Mouse (Mus musculus) bone marrow, adult 2 months (tissue): Measurements from ENCODE around the gene Tmem263. TPM values are rescaled to one million over a fixed set of nuclear protein-coding genes. Genes with fewer than 3 reads are reported as not detected.
A peak's percentile ranks its signal among the peaks of the same experiment; 100 is the strongest.

ENCODE experiments used
- H3K27ac ChIP-seq: fragments of 200-500 bp; 2 replicates; pipeline ENCODE4 v1.5.1; 2012; ENCODE audit warnings: low read depth, mild to moderate bottlenecking, control low read depth, inconsistent platforms, low read length; ENCODE audit not compliant: control insufficient read depth, poor library complexity, insufficient read depth
- H3K4me1 ChIP-seq: fragments of 200-500 bp; 2 replicates; pipeline ENCODE4 v1.6.1; 2011; ENCODE audit warnings: low read length; ENCODE audit not compliant: control insufficient read depth, insufficient read depth
- H3K4me3 ChIP-seq: fragments of 200-500 bp; replicated peaks from 2 replicates; pipeline ENCODE3; 2011; ENCODE audit warnings: mild to moderate bottlenecking, low read depth, low read length, control low read depth; ENCODE audit not compliant: control insufficient read depth
- CTCF ChIP-seq: fragments of 200-500 bp; IDR thresholded peaks from 2 replicates; pipeline ENCODE4 v1.5.1; 2011; ENCODE audit warnings: low read length, control low read depth; ENCODE audit not compliant: control insufficient read depth, insufficient read depth
- POLR2A ChIP-seq: fragments of 200-500 bp; IDR thresholded peaks from 2 replicates; pipeline ENCODE4 v1.6.1; 2011; ENCODE audit warnings: low read depth, mild to moderate bottlenecking, control low read depth, low read length, borderline replicate concordance; ENCODE audit not compliant: control insufficient read depth
- WGBS: fragments of 180-500 bp; shearing (Covaris S2); methylation state at CpG from one replicate; pipeline ENCODE4 v1.1.7; 2018; 5-methylcytosine and 5-hydroxymethylcytosine counted together
- polyA plus RNA-seq: library from polyadenylated mRNA; stranded (reverse); fragments of >200 nt; gene quantifications from 2 replicates; pipeline ENCODE4 v1.2.4, GENCODE M21; 2011; ENCODE audit warnings: low replicate concordance; ENCODE audit not compliant: missing spikeins, insufficient read depth, insufficient read length

Gene Tmem263
- polyA plus RNA-seq, 1 experiment: 10.1 TPM

DNA sequence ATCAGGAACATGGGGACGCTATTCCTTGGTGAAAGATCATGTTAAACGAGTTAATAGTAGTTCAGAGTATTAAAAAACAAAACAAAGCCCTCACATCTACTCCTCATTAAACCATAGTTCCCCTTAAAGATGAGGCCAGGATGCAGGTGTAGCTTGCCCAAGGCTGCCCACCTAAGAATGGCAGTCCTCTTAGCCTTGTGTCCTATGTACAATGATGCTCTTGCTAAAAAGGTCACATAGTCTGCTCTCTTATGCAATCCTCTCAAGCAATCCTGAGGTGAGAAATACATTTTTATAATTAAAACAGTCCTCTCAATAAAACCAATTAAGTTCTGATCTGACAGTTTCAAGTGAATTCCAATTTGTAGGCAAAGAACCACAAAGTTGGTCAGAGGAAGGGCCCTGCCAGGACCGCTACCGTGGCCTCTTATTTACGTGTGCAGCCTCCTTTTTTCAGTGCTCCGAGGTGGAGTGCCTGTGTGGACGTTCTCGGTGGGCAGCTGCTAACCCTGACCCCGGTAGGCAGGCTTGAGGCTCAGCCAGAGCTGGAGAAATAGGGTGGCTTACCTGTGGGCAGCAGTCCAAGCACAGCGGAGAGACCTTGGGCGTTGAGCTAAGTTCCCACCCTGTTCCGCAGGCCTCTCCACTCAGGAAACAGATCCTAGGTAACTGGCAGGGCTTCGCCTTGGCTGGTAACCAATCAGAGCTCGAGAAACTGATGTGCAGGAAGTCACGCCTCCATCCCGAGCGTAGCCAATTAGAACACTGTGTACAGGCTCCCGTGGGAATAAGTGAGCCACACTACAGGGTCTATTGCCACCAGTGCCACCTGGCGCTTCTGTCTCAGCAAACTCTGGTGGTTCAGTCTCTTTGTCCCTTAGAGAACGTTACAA is 25.2 kb downstream of the Tmem263 start, which contains the start of gene Mterf2:
Gene Mterf2, minus strand, starts transcription at position 633 of the 893 bp plus-strand sequence.
- Histone ChIP-seq H3K27ac (peak within 1 kb of the TSS; percentile 31), H3K4me1 (peaks cover 1% of the 10 kb centered on the region; the same call in 1 of the 2 replicates), H3K4me3 (peak within 1 kb of the TSS; percentile 88)
- 7% methylated on average over 20 of the region's 20 CpGs for WGBS
- no peak for TF ChIP-seq CTCF
- TF ChIP-seq POLR2A: peak; percentile 47; the same call in 1 of the 2 replicates

DNA sequence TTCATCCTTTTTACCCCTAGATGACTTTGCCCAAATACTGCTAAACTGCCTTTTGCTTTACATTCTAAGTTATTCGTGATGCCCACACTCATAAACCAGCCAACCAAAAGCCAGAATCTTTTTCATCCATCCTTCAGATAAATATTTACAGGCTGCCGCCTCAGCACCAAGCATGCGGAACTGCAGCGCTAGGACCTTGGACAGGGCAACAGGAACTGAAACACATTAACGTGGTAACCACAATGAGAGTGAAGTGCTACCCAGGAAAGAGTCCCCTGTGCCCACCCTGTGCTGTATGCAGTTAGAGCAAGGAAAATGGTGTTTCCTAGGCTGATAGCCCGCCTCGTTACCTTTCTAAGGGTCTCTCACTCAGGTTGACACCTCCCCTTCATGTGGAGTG is 26.0 kb downstream of the Tmem263 start:
- Histone ChIP-seq H3K4me3 (no peak overlapping the region), H3K4me1 (peaks cover 1% of the 10 kb centered on the region; the same call in 1 of the 2 replicates), H3K27ac (no peak overlapping the region)
- TF ChIP-seq CTCF (no peak), POLR2A (no peak)
- 3% methylated on average over 7 of the region's 7 CpGs for WGBS

- Histone ChIP-seq H3K27ac (no peak overlapping the region), H3K4me1 (no peaks in the 10 kb centered on the region), H3K4me3 (no peak overlapping the region)
- 82% methylated on average over 6 of the region's 6 CpGs for WGBS
- no peak for TF ChIP-seq CTCF
- TF ChIP-seq POLR2A: no peak
These were observed 34.1 kb downstream of the Tmem263 start for GRCm38 (mm10) chr10:85136573-85136972.

DNA sequence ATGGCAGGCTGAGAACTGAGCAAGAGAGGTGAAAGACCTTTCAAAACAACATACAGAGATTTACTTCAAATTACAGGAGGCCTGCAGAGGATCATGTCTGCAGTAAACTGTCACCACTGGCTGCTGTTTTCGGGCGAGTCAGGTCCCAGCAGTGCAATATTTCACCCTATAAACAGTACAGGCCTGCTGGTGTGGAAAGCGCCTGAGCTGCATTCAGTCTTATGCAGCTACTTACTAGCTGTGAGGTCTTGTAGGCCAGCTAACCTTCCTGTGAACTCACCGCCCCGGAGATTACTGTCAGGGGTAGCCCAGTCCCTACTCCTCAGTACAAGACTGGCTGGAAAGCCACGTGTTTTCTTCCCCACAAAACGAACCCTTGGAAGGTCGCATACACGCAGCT is 39.0 kb downstream of the Tmem263 start:
- H3K27ac ChIP-seq: no peak overlapping the region
- 83% methylated on average over 9 of the region's 9 CpGs for WGBS
- no peaks in the 10 kb centered on the region for H3K4me1 ChIP-seq
- no peak for TF ChIP-seq POLR2A
- no peak for TF ChIP-seq CTCF
- no peak overlapping the region for H3K4me3 ChIP-seq

GRCm38 (mm10) chr10:85146282-85146681 is 43.9 kb downstream of the Tmem263 start:
- WGBS: 84% methylated on average over 14 of the region's 14 CpGs
- TF ChIP-seq POLR2A (no peak), CTCF (no peak)
- Histone ChIP-seq H3K27ac (no peak overlapping the region), H3K4me3 (no peak overlapping the region), H3K4me1 (no peaks in the 10 kb centered on the region)

GRCm38 (mm10) chr10:85149226-85149625 is 46.8 kb downstream of the Tmem263 start:
- Histone ChIP-seq H3K4me1 (no peaks in the 10 kb centered on the region), H3K27ac (no peak overlapping the region), H3K4me3 (no peak overlapping the region)
- WGBS: 65% methylated on average over 5 of the region's 5 CpGs
- TF ChIP-seq CTCF: no peak
- no peak for TF ChIP-seq POLR2A

DNA sequence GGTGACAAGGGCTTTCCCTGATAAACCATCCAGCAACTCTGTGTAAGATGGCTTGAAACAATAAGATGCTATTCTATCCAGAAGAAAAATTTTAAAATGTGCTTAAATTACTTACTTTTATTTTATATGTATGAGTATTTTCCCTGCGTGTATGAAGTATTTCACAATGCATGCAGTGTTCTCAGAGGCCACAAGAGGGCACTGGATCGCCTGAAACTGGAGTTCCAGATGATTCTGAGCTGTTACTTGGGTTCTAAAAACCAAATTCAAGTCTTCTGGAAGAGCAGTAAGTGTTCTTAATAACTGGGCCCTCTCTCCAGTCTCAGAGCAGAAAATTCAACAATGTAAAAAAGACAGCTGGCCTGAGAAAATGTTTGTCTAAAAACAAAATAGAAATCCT is 51.8 kb downstream of the Tmem263 start:
- peak; percentile 29; the same call in 1 of the 2 replicates for TF ChIP-seq CTCF
- TF ChIP-seq POLR2A: no peak
- 4% methylated on average over 2 of the region's 2 CpGs for WGBS

DNA sequence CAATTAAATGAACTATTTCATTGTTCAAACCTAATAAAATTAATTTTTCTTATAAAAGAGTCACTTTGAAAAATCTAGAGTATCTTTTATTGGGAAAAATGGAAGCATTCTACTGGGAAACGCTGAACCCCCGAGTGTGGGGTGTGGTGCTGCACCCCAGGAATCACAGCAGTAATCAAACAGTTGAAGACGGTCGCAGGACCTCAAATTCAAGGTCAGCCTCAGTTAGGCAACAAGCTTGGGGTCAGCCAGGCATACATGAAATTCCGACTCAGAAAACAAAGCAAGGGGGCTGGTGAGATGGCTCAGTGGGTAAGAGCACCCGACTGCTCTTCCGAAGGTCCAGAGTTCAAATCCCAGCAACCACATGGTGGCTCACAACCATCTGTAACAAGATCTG is 55.0 kb downstream of the Tmem263 start:
- 83% methylated on average over 7 of the region's 7 CpGs for WGBS
- Histone ChIP-seq H3K27ac (no peak overlapping the region), H3K4me1 (no peaks in the 10 kb centered on the region), H3K4me3 (no peak overlapping the region)
- TF ChIP-seq POLR2A: no peak
- TF ChIP-seq CTCF: no peak

More for the DNA sequence above, 51.8 kb downstream of the Tmem263 start:
- H3K27ac ChIP-seq: no peak overlapping the region
- no peaks in the 10 kb centered on the region for H3K4me1 ChIP-seq
- H3K4me3 ChIP-seq: no peak overlapping the region
